Mouse (Mus musculus) CH12.LX (cell line): ENCODE results near the gene Phc1. TPM values are rescaled to one million over a fixed set of nuclear protein-coding genes. Genes with fewer than 3 reads are reported as not detected.

Source experiments
- DNase-seq: peaks from one replicate; pipeline ENCODE4 v3.0.0-alpha.2; 2013; ENCODE audit errors: extremely low read depth
- H3K27ac ChIP-seq: 2 replicates; pipeline ENCODE4 v1.5.1; 2012; ENCODE audit warnings: low read depth, mild to moderate bottlenecking, control low read depth, moderate library complexity; ENCODE audit not compliant: insufficient read depth
- H3K27me3 ChIP-seq: replicated peaks from 2 replicates; pipeline ENCODE3; 2012; ENCODE audit warnings: inconsistent platforms
- H3K36me3 ChIP-seq, 2 experiments: replicated peaks in 1 of 2; 2 replicates each; pipeline versions ENCODE3 to v1.6.1; 2012; ENCODE audit warnings: inconsistent platforms in 1 of 2, low read length in 1 of 2, mild to moderate bottlenecking in 1 of 2, mixed read lengths in 1 of 2, moderate library complexity in 1 of 2; ENCODE audit not compliant: control insufficient read depth in 1 of 2, insufficient read depth in 1 of 2
- H3K4me1 ChIP-seq, 2 experiments: 2 replicates each; pipeline ENCODE4 v1.6.1; 2012; ENCODE audit warnings: inconsistent platforms in 1 of 2, moderate library complexity in 1 of 2; ENCODE audit not compliant: insufficient read depth in 2 of 2, control insufficient read depth in 1 of 2
- H3K4me2 ChIP-seq: 2 replicates; pipeline ENCODE4 v1.6.1; 2012; ENCODE audit warnings: low read depth, mild to moderate bottlenecking, control low read depth; ENCODE audit not compliant: poor library complexity, insufficient read depth, severe bottlenecking
- H3K4me3 ChIP-seq, 3 experiments: fragments of 150-350 bp in 1 of 3; sonication (generic) in 1 of 3; replicated peaks in 1 of 3; 2 replicates each; pipeline versions ENCODE3 to v1.5.1; 2011 to 2012; ENCODE audit warnings: low read depth in 2 of 3, low read length in 2 of 3, mild to moderate bottlenecking in 2 of 3, moderate library complexity in 2 of 3, control low read depth in 1 of 3, improper control_type of control experiment in 1 of 3, inconsistent platforms in 1 of 3, mixed read lengths in 1 of 3; ENCODE audit not compliant: poor library complexity in 1 of 3
- H3K79me2 ChIP-seq: replicated peaks from 2 replicates; pipeline ENCODE4 v1.6.1; 2012; ENCODE audit warnings: mild to moderate bottlenecking, moderate library complexity; ENCODE audit not compliant: control insufficient read depth, poor library complexity, insufficient read depth, severe bottlenecking; ENCODE audit errors: extremely low read depth
- H3K9ac ChIP-seq: 2 replicates; pipeline ENCODE4 v1.6.1; 2012; ENCODE audit warnings: low read depth, mild to moderate bottlenecking, control low read depth, moderate library complexity; ENCODE audit not compliant: insufficient read depth
- H3K9me3 ChIP-seq: replicated peaks from 2 replicates; pipeline ENCODE3; 2012; ENCODE audit warnings: low read length, inconsistent platforms, mixed read lengths
- TBP ChIP-seq: conservative IDR thresholded peaks from 2 replicates; pipeline ENCODE4 v1.6.1; 2011; ENCODE audit warnings: low read depth, low read length, improper control_type of control experiment
- USF2 ChIP-seq: conservative IDR thresholded peaks from 2 replicates; pipeline ENCODE4 v1.6.1; 2011; ENCODE audit warnings: low read depth, low read length, improper control_type of control experiment
- dilution Hi-C: fragments of 300-500 bp; cut with MboI; formaldehyde crosslinking; loops from 2 replicates; pipeline ENCODE4 v1.14.3; 2020; ENCODE audit warnings: low sequenced_read_pairs; ENCODE audit not compliant: extremely low pct_unique_long_range_greater_than_20kb, extremely low pct_ligation_motif_present
- in situ Hi-C: fragments of 300-500 bp; cut with MboI; formaldehyde crosslinking; loops from 3 replicates; pipeline ENCODE4 v1.14.3; 2019; ENCODE audit warnings: low sequenced_read_pairs, low pct_ligation_motif_present, low pct_unique_long_range_greater_than_20kb, mixed read lengths
- polyA plus RNA-seq: library from polyadenylated mRNA; unstranded; fragments of >175 nt; gene quantifications from 2 replicates; pipeline ENCODE4 v1.2.1, GENCODE M21; 2012; ENCODE audit warnings: low read depth; ENCODE audit not compliant: insufficient read length
- total RNA-seq, 2 experiments: library from RNA; depleted of rRNA; stranded (reverse); fragments of 300-350 nt in 1 of 2; fragments of >200 nt in 1 of 2; gene quantifications; 2 replicates each; pipeline ENCODE4 v1.2.3; 2012 to 2014

The Phc1 gene
- total and polyA plus RNA-seq, 3 experiments: 2.9 to 13.8 (median 6.5) TPM

GRCm38 (mm10) chr6:122268561-122268960 lies 71.8 kb downstream of the Phc1 start:
- no peaks in the 10 kb centered on the region for H3K4me1 ChIP-seq
- H3K4me3 ChIP-seq: no peak overlapping the region
- dilution Hi-C loops (no loop called here), in situ Hi-C loops (no loop called here)
- no peaks in the 10 kb centered on the region for H3K36me3 ChIP-seq
- H3K79me2 ChIP-seq: no peaks in the 10 kb centered on the region
- H3K4me2 ChIP-seq: no peak overlapping the region
- H3K27ac ChIP-seq: no peak overlapping the region
- no peak for DNase-seq
- H3K9ac ChIP-seq: no peak overlapping the region
- TF ChIP-seq TBP (no peak), USF2 (no peak)
- no peaks in the 10 kb centered on the region for H3K27me3 ChIP-seq
- no peaks in the 10 kb centered on the region for H3K9me3 ChIP-seq

Other genes starting within 250 kb of the Phc1 start
- 1.4 and 2.0 TPM in 2 replicates for gene Klrg1, start 57.7 kb downstream of the Phc1 start, total RNA-seq (2012; rRNA removed)
- gene Klrg1, start 57.7 kb downstream of the Phc1 start, total RNA-seq (2014; rRNA removed): 4.7 and 6.0 TPM in 2 replicates
- gene Klrg1, start 57.7 kb downstream of the Phc1 start, polyA plus RNA-seq: 2.8 and 3.7 TPM in 2 replicates
- gene M6pr, start 31.8 kb downstream of the Phc1 start, total RNA-seq (2012; rRNA removed): 148 and 170 TPM in 2 replicates
- 291 and 317 TPM in 2 replicates for gene M6pr, start 31.8 kb downstream of the Phc1 start, total RNA-seq (2014; rRNA removed)
- 228 and 240 TPM in 2 replicates for gene M6pr, start 31.8 kb downstream of the Phc1 start, polyA plus RNA-seq
- gene Rimklb, start 158.2 kb upstream of the Phc1 start, total RNA-seq (2012; rRNA removed): not detected in 2 replicates
- not detected in 2 replicates for gene Rimklb, start 158.2 kb upstream of the Phc1 start, total RNA-seq (2014; rRNA removed)
- gene Rimklb, start 158.2 kb upstream of the Phc1 start, polyA plus RNA-seq: not detected in 2 replicates
- 0.13 and 0.42 TPM in 2 replicates for gene Mfap5, start 165.3 kb upstream of the Phc1 start, total RNA-seq (2012; rRNA removed)
- 0.15 TPM in 1 of 2 replicates, not detected in the other for gene Mfap5, start 165.3 kb upstream of the Phc1 start, total RNA-seq (2014; rRNA removed)
- 0.16 TPM in 1 of 2 replicates, not detected in the other for gene Mfap5, start 165.3 kb upstream of the Phc1 start, polyA plus RNA-seq
- gene Aicda, start 213.2 kb upstream of the Phc1 start, total RNA-seq (2012; rRNA removed): 5.4 and 6.4 TPM in 2 replicates
- 41.1 TPM in 2 replicates for gene Aicda, start 213.2 kb upstream of the Phc1 start, total RNA-seq (2014; rRNA removed)
- gene Aicda, start 213.2 kb upstream of the Phc1 start, polyA plus RNA-seq: 33.3 and 36.6 TPM in 2 replicates